8 mouse cellular contexts compared by ENCODE assay signal in the genomic region with DNA sequence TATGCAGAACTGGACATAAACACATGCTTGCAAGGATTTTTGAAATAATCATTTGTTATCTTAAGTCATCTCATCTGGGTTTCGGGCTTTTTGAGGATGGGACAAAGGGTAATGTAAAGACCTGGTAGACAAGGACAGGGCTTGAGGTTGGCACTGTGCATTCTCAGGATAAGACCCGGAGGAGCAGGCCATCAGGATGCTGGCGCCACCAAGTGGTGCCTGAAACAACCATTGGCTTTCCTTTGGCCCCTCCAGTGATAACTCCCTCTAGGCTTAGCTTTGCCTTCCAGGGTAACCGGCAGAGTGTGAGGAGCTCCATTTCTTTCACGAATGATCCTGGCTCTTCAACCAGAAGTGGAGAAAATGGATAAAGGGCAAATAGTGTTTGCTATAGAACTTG. TPM values are rescaled to one million over a fixed set of nuclear protein-coding genes. Genes with fewer than 3 reads are reported as not detected.
DNase-seq lines count a peak whose midpoint lies in the region; ATAC-seq lines count a peak whose summit lies in the region.

No protein-coding gene starts in this region.

- no peaks in the 10 kb centered on the region for H3K9me3 ChIP-seq in heart, embryonic 12.5 days (replicated peaks)
- no peaks in the 10 kb centered on the region for H3K9me3 ChIP-seq in embryonic facial prominence, embryonic 11.5 days (replicated peaks; ENCODE audit: control insufficient read depth, low read length)

- intact Hi-C loops in heart, postnatal 14 days (cut with DNase I) = no loop called here

- H3K4me3 ChIP-seq in heart, embryonic 12.5 days = no peak overlapping the region
- H3K4me3 ChIP-seq in embryonic facial prominence, embryonic 11.5 days (ENCODE audit: low read depth, low read length) = no peak overlapping the region

- DNase-seq in heart, postnatal 14 days = peak; percentile 5 to 7
- DNase-seq in urinary bladder, postnatal 14 days (ENCODE audit: low spot score) = peak; percentile 36
- DNase-seq in urinary bladder, postnatal 10 days (ENCODE audit: low spot score) = no peak
- DNase-seq in embryonic facial prominence, embryonic 11.5 days (ENCODE audit: low spot score) = peak; percentile 42
- peak; percentile 63 for DNase-seq in lung, postnatal 36 days
- DNase-seq in thymus, postnatal 14 days = no peak
- no peak for DNase-seq in heart, adult 8-10 months (ENCODE audit: low spot score)

- no peaks in the 10 kb centered on the region for H3K36me3 ChIP-seq in heart, embryonic 12.5 days
- no peaks in the 10 kb centered on the region for H3K36me3 ChIP-seq in embryonic facial prominence, embryonic 11.5 days (replicated peaks; ENCODE audit: control insufficient read depth, insufficient read depth, low read depth, low read length)

- ATAC-seq in heart, embryonic 12.5 days (ENCODE audit: insufficient number of reproducible peaks, low FRiP score) = no peak
- ATAC-seq in embryonic facial prominence, embryonic 11.5 days (replicated peaks; ENCODE audit: insufficient number of reproducible peaks, low FRiP score, low TSS enrichment, low read depth) = no peak

- H3K27me3 ChIP-seq in heart, embryonic 12.5 days (replicated peaks) = no peaks in the 10 kb centered on the region
- H3K27me3 ChIP-seq in embryonic facial prominence, embryonic 11.5 days (ENCODE audit: control insufficient read depth, insufficient read depth, low read length) = no peaks in the 10 kb centered on the region

- H3K4me2 ChIP-seq in heart, embryonic 12.5 days = no peak overlapping the region
- H3K4me2 ChIP-seq in embryonic facial prominence, embryonic 11.5 days (ENCODE audit: low read depth, low read length) = no peak overlapping the region

- no peaks in the 10 kb centered on the region for H3K4me1 ChIP-seq in heart, embryonic 12.5 days (replicated peaks)
- H3K4me1 ChIP-seq in embryonic facial prominence, embryonic 11.5 days (ENCODE audit: control insufficient read depth, insufficient read depth, low read length) = no peaks in the 10 kb centered on the region

- no peak overlapping the region for H3K27ac ChIP-seq in heart, embryonic 12.5 days (ENCODE audit: poor library complexity, severe bottlenecking)
- H3K27ac ChIP-seq in embryonic facial prominence, embryonic 11.5 days (replicated peaks; ENCODE audit: low read depth, low read length) = no peak overlapping the region

- WGBS in heart, embryonic 12.5 days = 40% methylated on average over 5 of the region's 5 CpGs
- WGBS in embryonic facial prominence, embryonic 11.5 days = 41% methylated on average over 5 of the region's 5 CpGs

- H3K9ac ChIP-seq in heart, embryonic 12.5 days = no peak overlapping the region
- no peak overlapping the region for H3K9ac ChIP-seq in embryonic facial prominence, embryonic 11.5 days (replicated peaks; ENCODE audit: low read length)

RNA-seq across cellular contexts. Expression of a gene that starts 38.0 kb away (rescaled TPM):
- 1 to 10 TPM; 1.8 to 2.5 TPM for total RNA-seq in heart, postnatal 14 days (2021)
- 2.1 and 3.1 TPM in 2 replicates for polyA plus RNA-seq in heart, embryonic 12.5 days (2016; fragmentation: Nextera tagmentation; extraction: Ambion mirVana)
- polyA plus RNA-seq in embryonic facial prominence, embryonic 11.5 days (2014; fragmentation: Nextera tagmentation; extraction: Ambion mirVana) = 1.2 and 2.1 TPM in 2 replicates
- total RNA-seq in heart, adult 8-10 months (2022) = 1 to 10 TPM; 1.3 to 2.8 (median 1.9) TPM

Comparison
In these comparisons a context has a peak if more than half of its experiments do, and no peak if none do; other contexts are left out.
1. DNase-seq: peak in heart, postnatal 14 days (2 of 2), urinary bladder, postnatal 14 days (single experiment), embryonic facial prominence, embryonic 11.5 days (single experiment) and lung, postnatal 36 days (single experiment); none in urinary bladder, postnatal 10 days (single experiment), thymus, postnatal 14 days (single experiment) and heart, adult 8-10 months (single experiment).